ENCODE assay signal across 8 mouse cellular contexts in genomic region chr2:103445776-103446175, GRCm38 (mm10). TPM values are rescaled to one million over a fixed set of nuclear protein-coding genes. Genes with fewer than 3 reads are reported as not detected.
A peak's percentile ranks its signal among the peaks of the same experiment; 100 is the strongest.
DNase-seq lines count a peak whose midpoint lies in the region; ATAC-seq and TF ChIP-seq lines count a peak whose summit lies in the region.

No protein-coding gene starts in this region.

- 59% methylated on average over 6 of the region's 6 CpGs for whole genome bisulfite sequencing in kidney, embryonic 16.5 days
- WGBS in heart, postnatal 0 days: 51% methylated on average over 6 of the region's 6 CpGs
- WGBS in limb, embryonic 14.5 days: 62% methylated on average over 6 of the region's 6 CpGs

- no peak for TF ChIP-seq EP300 in MEL (IDR thresholded peaks at IDR 0.05; ENCODE audit: low read depth in 1 of 2, low read length in 2 of 2)
- TF ChIP-seq EP300 in heart, postnatal 0 days (IDR thresholded peaks at IDR 0.05; ENCODE audit: low read depth): no peak

- peak; percentile 41 for TF ChIP-seq RAD21 in MEL (IDR thresholded peaks at IDR 0.05; ENCODE audit: low read depth, low read length)

- no peak overlapping the region for H3K4me3 ChIP-seq in kidney, embryonic 16.5 days (ENCODE audit: low read length)
- no peak overlapping the region for H3K4me3 ChIP-seq in MEL (ENCODE audit: control insufficient read depth in 1 of 2, insufficient read depth in 1 of 2, low read depth in 2 of 2, low read length in 2 of 2)
- no peak overlapping the region for H3K4me3 ChIP-seq in heart, postnatal 0 days (ENCODE audit: low read depth, low read length)
- H3K4me3 ChIP-seq in limb, embryonic 14.5 days (replicated peaks; ENCODE audit: low read length): no peak overlapping the region

- peak; percentile 51 for DNase-seq in kidney, adult 11 months
- DNase-seq in MEL (ENCODE audit: low read depth, low spot score): peak; percentile 72
- DNase-seq in c-Kit-positive CD71-positive TER-119-negative erythroid progenitor cells, embryonic 14.5 days (ENCODE audit: low read depth): peak; percentile 47
- DNase-seq in heart, postnatal 0 days (ENCODE audit: low spot score): peak; percentile 16
- DNase-seq in limb, embryonic 14.5 days (ENCODE audit: low spot score): peak; percentile 37
- peak; percentile 37 for DNase-seq in retina, adult 2 months (ENCODE audit: low read depth, low spot score)
- DNase-seq in urinary bladder, postnatal 4 days (ENCODE audit: low spot score in 2 of 2): no peak

- no peaks in the 10 kb centered on the region for H3K4me1 ChIP-seq in kidney, embryonic 16.5 days (ENCODE audit: insufficient read depth, low read length)
- H3K4me1 ChIP-seq in MEL (ENCODE audit: control insufficient read depth in 1 of 2, insufficient read depth in 2 of 2, low read length in 2 of 2): no peaks in the 10 kb centered on the region
- H3K4me1 ChIP-seq in heart, postnatal 0 days (ENCODE audit: control insufficient read depth, insufficient read depth): no peaks in the 10 kb centered on the region
- no peaks in the 10 kb centered on the region for H3K4me1 ChIP-seq in limb, embryonic 14.5 days (ENCODE audit: control insufficient read depth, insufficient read depth, low read length)

- H3K27me3 ChIP-seq in kidney, embryonic 16.5 days (ENCODE audit: insufficient read depth, low read length): no peaks in the 10 kb centered on the region
- no peaks in the 10 kb centered on the region for H3K27me3 ChIP-seq in MEL (ENCODE audit: control insufficient read depth in 1 of 2, insufficient read depth in 2 of 2, low read length in 2 of 2)
- H3K27me3 ChIP-seq in heart, postnatal 0 days (ENCODE audit: control insufficient read depth, insufficient read depth, low read length): 0 out of 2 replicates have a peak, but pooled peaks cover 3% of the 10 kb centered on the region
- no peaks in the 10 kb centered on the region for H3K27me3 ChIP-seq in limb, embryonic 14.5 days (ENCODE audit: control insufficient read depth, insufficient read depth, low read length)

- no peak overlapping the region for H3K27ac ChIP-seq in kidney, embryonic 16.5 days (ENCODE audit: low read length)
- no peak overlapping the region for H3K27ac ChIP-seq in MEL (ENCODE audit: control insufficient read depth, low read depth, low read length)
- no peak overlapping the region for H3K27ac ChIP-seq in heart, postnatal 0 days (ENCODE audit: low read depth)
- no peak overlapping the region for H3K27ac ChIP-seq in limb, embryonic 14.5 days (replicated peaks; ENCODE audit: low read depth, low read length)

- no peaks in the 10 kb centered on the region for H3K79me2 ChIP-seq in MEL (ENCODE audit: control insufficient read depth, insufficient read depth, low read length, poor library complexity)

- peak; percentile 73 to 94 (median 82) for TF ChIP-seq CTCF in MEL (IDR thresholded peaks at IDR 0.05 in 2 of 3, conservative IDR thresholded peaks at IDR 0.05 in 1 of 3; ENCODE audit: control insufficient read depth in 1 of 3, insufficient read depth in 1 of 3, low read depth in 2 of 3, low read length in 3 of 3, poor library complexity in 1 of 3, severe bottlenecking in 1 of 3)
- TF ChIP-seq CTCF in heart, postnatal 0 days (IDR thresholded peaks at IDR 0.05; ENCODE audit: low read depth): peak; percentile 70

- no peak for ATAC-seq in kidney, embryonic 16.5 days (ENCODE audit: low FRiP score, low TSS enrichment)
- no peak for ATAC-seq in heart, postnatal 0 days (ENCODE audit: insufficient read depth, low read depth)
- ATAC-seq in limb, embryonic 14.5 days (ENCODE audit: low FRiP score, low read depth): no peak

- no peaks in the 10 kb centered on the region for H3K36me3 ChIP-seq in kidney, embryonic 16.5 days (ENCODE audit: insufficient read depth, low read length)
- no peaks in the 10 kb centered on the region for H3K36me3 ChIP-seq in MEL (ENCODE audit: control insufficient read depth in 1 of 2, insufficient read depth in 2 of 2, low read length in 2 of 2)
- no peaks in the 10 kb centered on the region for H3K36me3 ChIP-seq in heart, postnatal 0 days (replicated peaks; ENCODE audit: control insufficient read depth, insufficient read depth, low read length)
- no peaks in the 10 kb centered on the region for H3K36me3 ChIP-seq in limb, embryonic 14.5 days (ENCODE audit: control insufficient read depth, insufficient read depth, low read length)

- H3K9ac ChIP-seq in kidney, embryonic 16.5 days (replicated peaks; ENCODE audit: low read length): no peak overlapping the region
- no peak overlapping the region for H3K9ac ChIP-seq in MEL (ENCODE audit: control insufficient read depth, low read depth, low read length, poor library complexity, severe bottlenecking)
- H3K9ac ChIP-seq in heart, postnatal 0 days (replicated peaks; ENCODE audit: low read depth, low read length): no peak overlapping the region
- H3K9ac ChIP-seq in limb, embryonic 14.5 days (ENCODE audit: low read depth, low read length, severe bottlenecking): no peak overlapping the region

- no peaks in the 10 kb centered on the region for H3K9me3 ChIP-seq in kidney, embryonic 16.5 days (ENCODE audit: low read length)
- H3K9me3 ChIP-seq in MEL (replicated peaks; ENCODE audit: insufficient read depth, low read length): no peaks in the 10 kb centered on the region
- no peaks in the 10 kb centered on the region for H3K9me3 ChIP-seq in heart, postnatal 0 days (replicated peaks; ENCODE audit: control insufficient read depth, low read length)
- no peaks in the 10 kb centered on the region for H3K9me3 ChIP-seq in limb, embryonic 14.5 days (ENCODE audit: control insufficient read depth, low read length)

- no peak for TF ChIP-seq POLR2A in MEL (IDR thresholded peaks at IDR 0.05; ENCODE audit: control insufficient read depth in 1 of 2, insufficient read depth in 1 of 2, low read depth in 1 of 2, low read length in 2 of 2, poor library complexity in 1 of 2)
- TF ChIP-seq POLR2A in limb, embryonic 14.5 days (IDR thresholded peaks at IDR 0.05; ENCODE audit: borderline replicate concordance, extremely low read depth, insufficient read depth, insufficient read length): no peak

- no peak overlapping the region for H3K4me2 ChIP-seq in kidney, embryonic 16.5 days (replicated peaks; ENCODE audit: low read depth, low read length)
- H3K4me2 ChIP-seq in heart, postnatal 0 days (ENCODE audit: low read depth, low read length): no peak overlapping the region
- no peak overlapping the region for H3K4me2 ChIP-seq in limb, embryonic 14.5 days (replicated peaks; ENCODE audit: low read depth, low read length, severe bottlenecking)

TF ChIP-seq in MEL, 35 proteins besides CTCF, POLR2A, EP300 and RAD21:
- TF ChIP-seq SMC3 (IDR thresholded peaks at IDR 0.05; ENCODE audit: low read depth, low read length): peak; percentile 66
- TF ChIP-seq ZNF384 (IDR thresholded peaks at IDR 0.05; ENCODE audit: low read depth, low read length): no peak

RNA-seq across cellular contexts. Expression of gene Elf5, which starts 34.3 kb away (rescaled TPM):
- polyA plus RNA-seq in kidney, embryonic 16.5 days (2015; fragmentation: Nextera tagmentation; extraction: Ambion mirVana): 3.1 and 4.2 TPM in 2 replicates
- not detected in 2 replicates for total RNA-seq in MEL (2012; rRNA removed)
- under 1 TPM in 1 of 2 experiments, not detected in 1; 0.07 TPM for polyA plus RNA-seq in MEL (2012; ENCODE audit: insufficient read depth in 1 of 2, insufficient read length in 2 of 2, low read depth in 1 of 2, low replicate concordance in 2 of 2, missing spikeins in 1 of 2)
- total RNA-seq in heart, postnatal 0 days (2014; rRNA removed; ENCODE audit: low replicate concordance): not detected in 2 replicates
- not detected in 2 replicates for polyA plus RNA-seq in heart, postnatal 0 days (2015; fragmentation: Nextera tagmentation; extraction: Ambion mirVana)
- polyA plus RNA-seq in limb, embryonic 14.5 days (2012; rRNA removed): 2.0 TPM in 2 replicates
- 0.41 and 0.75 TPM in 2 replicates for polyA plus RNA-seq in limb, embryonic 14.5 days (2014; fragmentation: Nextera tagmentation; extraction: Ambion mirVana)

RNA-seq across cellular contexts. Expression of gene Cat, which starts 39.2 kb away (rescaled TPM):
- 101 and 105 TPM in 2 replicates for polyA plus RNA-seq in kidney, embryonic 16.5 days (2015; fragmentation: Nextera tagmentation; extraction: Ambion mirVana)
- total RNA-seq in MEL (2012; rRNA removed): 36.4 and 48.3 TPM in 2 replicates
- polyA plus RNA-seq in MEL (2012; ENCODE audit: insufficient read depth in 1 of 2, insufficient read length in 2 of 2, low read depth in 1 of 2, low replicate concordance in 2 of 2, missing spikeins in 1 of 2): 10 to 100 TPM; 74.3 to 82.0 TPM
- total RNA-seq in heart, postnatal 0 days (2014; rRNA removed; ENCODE audit: low replicate concordance): 91.5 and 143 TPM in 2 replicates
- 76.8 and 77.7 TPM in 2 replicates for polyA plus RNA-seq in heart, postnatal 0 days (2015; fragmentation: Nextera tagmentation; extraction: Ambion mirVana)
- 53.9 and 56.3 TPM in 2 replicates for polyA plus RNA-seq in limb, embryonic 14.5 days (2012; rRNA removed)
- polyA plus RNA-seq in limb, embryonic 14.5 days (2014; fragmentation: Nextera tagmentation; extraction: Ambion mirVana): 82.3 and 83.2 TPM in 2 replicates

Comparison
In these comparisons a context has a peak if more than half of its experiments do, and no peak if none do; other contexts are left out.
1. DNase-seq: peak in kidney, adult 11 months (single experiment), MEL (single experiment), c-Kit-positive CD71-positive TER-119-negative erythroid progenitor cells, embryonic 14.5 days (single experiment), heart, postnatal 0 days (single experiment), limb, embryonic 14.5 days (single experiment) and retina, adult 2 months (single experiment); none in urinary bladder, postnatal 4 days (0 of 2).